ENCODE assay signal across 27 mouse cellular contexts in genomic region chr4:47336941-47337600, GRCm38 (mm10).
"Had no signal": no experiment of that assay in that cellular context is flagged by ENCODE, and none has a peak within 500 bp of the region (broad histone marks: within the 10 kb centered on the region; RNA-seq: fewer than 3 reads in every experiment).

No protein-coding gene starts in this region.

- H3K36me3 ChIP-seq: heart, embryonic 13.5 days; heart, embryonic 15.5 days; hindbrain, embryonic 10.5 days; hindbrain, embryonic 12.5 days; hindbrain, embryonic 15.5 days; kidney, embryonic 15.5 days; limb, embryonic 13.5 days; limb, embryonic 15.5 days; liver, embryonic 12.5 days had no signal

- H3K9me3 ChIP-seq: heart, embryonic 13.5 days; heart, embryonic 15.5 days; hindbrain, embryonic 10.5 days; hindbrain, embryonic 12.5 days; hindbrain, embryonic 15.5 days; kidney, embryonic 15.5 days; limb, embryonic 13.5 days; limb, embryonic 15.5 days; liver, embryonic 12.5 days had no signal

- H3K27me3 ChIP-seq: heart, embryonic 13.5 days; heart, embryonic 15.5 days; hindbrain, embryonic 12.5 days; hindbrain, embryonic 15.5 days; kidney, embryonic 15.5 days; limb, embryonic 13.5 days; limb, embryonic 15.5 days had no signal

- H3K4me2 ChIP-seq: heart, embryonic 11.5 days; heart, embryonic 13.5 days; heart, embryonic 15.5 days; hindbrain, embryonic 12.5 days; hindbrain, embryonic 15.5 days; kidney, embryonic 15.5 days; limb, embryonic 13.5 days; limb, embryonic 15.5 days; liver, embryonic 12.5 days had no signal

- DNase-seq: gastrocnemius, postnatal 14 days; gastrocnemius, postnatal 36 days; heart, adult 2 months; heart, postnatal 14 days; heart, postnatal 36 days; kidney, adult 11 months; kidney, adult 2 months; kidney, adult 9 months; kidney, postnatal 14 days; kidney, postnatal 36 days; layer of hippocampus, adult 9-11 months; layer of hippocampus, postnatal 36 days; left cerebral cortex, postnatal 4 days had no signal

- H3K4me1 ChIP-seq: liver, embryonic 12.5 days had no signal

- H3K27ac ChIP-seq: heart, adult 2 months; heart, embryonic 13.5 days; heart, embryonic 15.5 days; hindbrain, embryonic 10.5 days; hindbrain, embryonic 12.5 days; hindbrain, embryonic 15.5 days; hindbrain, postnatal 0 days; kidney, embryonic 15.5 days; kidney, postnatal 0 days; limb, embryonic 13.5 days; limb, embryonic 15.5 days; liver, embryonic 12.5 days; liver, embryonic 14.5 days had no signal

- ATAC-seq: hindbrain, postnatal 0 days; intestine, embryonic 16.5 days; liver, embryonic 12.5 days had no signal

- H3K4me3 ChIP-seq: heart, adult 2 months; heart, embryonic 13.5 days; heart, embryonic 15.5 days; hindbrain, embryonic 10.5 days; hindbrain, embryonic 12.5 days; hindbrain, embryonic 15.5 days; kidney, embryonic 15.5 days; limb, embryonic 13.5 days; limb, embryonic 15.5 days; liver, embryonic 12.5 days had no signal

- H3K9ac ChIP-seq: heart, embryonic 13.5 days; heart, embryonic 15.5 days; hindbrain, embryonic 12.5 days; hindbrain, embryonic 15.5 days; kidney, embryonic 15.5 days; limb, embryonic 13.5 days; limb, embryonic 15.5 days; liver, embryonic 12.5 days; liver, embryonic 14.5 days had no signal
